Mouse (Mus musculus) small intestine, adult 2 months (tissue): ENCODE measurements at regions not wholly inside any gene's neighbourhood (a gene's known extent, or its start where the extent isn't known, plus 50 kb on each side); places are given as distances from the start of the nearest gene placed in this dataset.

Experiments used
- CTCF ChIP-seq: fragments of 200-500 bp; IDR thresholded peaks from 2 replicates; pipeline ENCODE4 v1.5.1; 2012; ENCODE audit warnings: low read depth, mild to moderate bottlenecking, control low read depth, inconsistent platforms, low read length, moderate library complexity, mixed read lengths; ENCODE audit not compliant: insufficient replicate concordance, insufficient read length; ENCODE audit errors: extremely low read depth
- POLR2A ChIP-seq: fragments of 200-500 bp; IDR thresholded peaks from 2 replicates; pipeline ENCODE4 v1.6.1; 2012; ENCODE audit warnings: low read depth, mild to moderate bottlenecking, control low read depth, inconsistent platforms, low read length, moderate library complexity

GRCm38 (mm10) chr9:101596898-101597297 is 264.7 kb upstream of the 9630041A04Rik start:
- no peak for TF ChIP-seq CTCF
- no peak for TF ChIP-seq POLR2A
